Mouse (Mus musculus): ENCODE results near the gene Pnma1. TPM values are rescaled to one million over a fixed set of nuclear protein-coding genes. Genes with fewer than 3 reads are reported as not detected.

Pnma1 gene
- polyA plus RNA-seq, 1 experiment from 2014 or later: 3.0 TPM

DNA sequence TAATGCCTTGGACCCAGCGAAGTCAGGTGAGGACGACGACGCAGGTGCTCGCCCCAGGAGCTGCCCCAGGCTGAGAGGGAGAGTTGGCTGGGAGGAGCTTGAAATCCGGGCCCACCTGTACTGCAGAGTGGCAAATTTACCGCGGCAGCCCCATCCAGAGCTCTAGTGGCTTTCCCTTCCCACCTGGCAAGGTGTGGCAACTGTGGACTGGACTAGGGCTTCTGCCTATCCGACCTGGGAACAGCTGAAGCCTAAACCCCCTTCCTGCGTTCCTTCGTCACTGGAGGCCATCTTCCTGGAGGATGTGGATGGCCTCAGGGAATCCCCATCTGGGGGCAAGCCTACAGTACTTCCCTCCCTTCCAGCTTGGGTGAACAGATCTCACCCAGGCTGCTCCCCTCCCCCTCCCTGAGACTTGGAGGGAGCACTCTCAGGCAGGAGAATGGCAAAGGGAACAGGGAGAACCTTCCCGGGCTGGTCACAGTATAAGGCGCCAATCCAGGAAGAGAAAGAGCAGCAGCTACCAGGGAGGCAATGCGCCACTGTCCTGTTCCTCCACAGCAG lies 40.7 kb upstream of the Pnma1 start:
- no peak for ATAC-seq (ENCODE audit: insufficient number of reproducible peaks, low FRiP score, low TSS enrichment, low read depth)
- 0 out of 2 replicates have a peak overlapping the region, but pooled peaks have one; percentile 21 for H3K4me2 ChIP-seq (replicated peaks)
- H3K27ac ChIP-seq (replicated peaks): peak overlapping the region; percentile 81
- 0 out of 2 replicates have a peak, but pooled peaks cover 8% of the 10 kb centered on the region for H3K36me3 ChIP-seq
- H3K4me1 ChIP-seq: peaks cover 86% of the 10 kb centered on the region
- 0 out of 2 replicates have a peak overlapping the region, but pooled peaks have one; percentile 6 for H3K9ac ChIP-seq
- H3K27me3 ChIP-seq: no peaks in the 10 kb centered on the region
- H3K9me3 ChIP-seq (replicated peaks): no peaks in the 10 kb centered on the region
- 47% methylated on average over 14 of the region's 14 CpGs for WGBS
- no peak overlapping the region for H3K4me3 ChIP-seq (replicated peaks)

GRCm38 (mm10) chr12:84187752-84188601 lies 39.7 kb upstream of the Pnma1 start:
- peaks cover 86% of the 10 kb centered on the region for H3K4me1 ChIP-seq
- ATAC-seq (ENCODE audit: insufficient number of reproducible peaks, low FRiP score, low TSS enrichment, low read depth): peak; percentile 72
- H3K9ac ChIP-seq: no peak overlapping the region
- WGBS: 36% methylated on average over 15 of the region's 15 CpGs
- H3K36me3 ChIP-seq: 0 out of 2 replicates have a peak, but pooled peaks cover 8% of the 10 kb centered on the region
- no peak overlapping the region for H3K4me3 ChIP-seq (replicated peaks)
- H3K4me2 ChIP-seq (replicated peaks): peak overlapping the region; percentile 15; the same call in 1 of the 2 replicates
- H3K9me3 ChIP-seq (replicated peaks): no peaks in the 10 kb centered on the region
- peak overlapping the region; percentile 81 for H3K27ac ChIP-seq (replicated peaks)
- H3K27me3 ChIP-seq: no peaks in the 10 kb centered on the region

GRCm38 (mm10) chr12:84186950-84187349 lies 38.7 kb upstream of the Pnma1 start:
- H3K36me3 ChIP-seq: 0 out of 2 replicates have a peak, but pooled peaks cover 8% of the 10 kb centered on the region
- no peak overlapping the region for H3K9ac ChIP-seq
- H3K9me3 ChIP-seq (replicated peaks): no peaks in the 10 kb centered on the region
- H3K4me1 ChIP-seq: peaks cover 78% of the 10 kb centered on the region
- ATAC-seq (ENCODE audit: insufficient number of reproducible peaks, low FRiP score, low TSS enrichment, low read depth): 0 out of 2 replicates have a peak, but pooled peaks have one; percentile 17
- H3K4me2 ChIP-seq (replicated peaks): peak overlapping the region; percentile 15; the same call in 1 of the 2 replicates
- 51% methylated on average over 5 of the region's 5 CpGs for WGBS
- peak overlapping the region; percentile 81 for H3K27ac ChIP-seq (replicated peaks)
- no peak overlapping the region for H3K4me3 ChIP-seq (replicated peaks)
- no peaks in the 10 kb centered on the region for H3K27me3 ChIP-seq

GRCm38 (mm10) chr12:84186536-84186935 lies 38.2 kb upstream of the Pnma1 start:
- no peak overlapping the region for H3K4me2 ChIP-seq (replicated peaks)
- WGBS: 80% methylated on average over 3 of the region's 3 CpGs
- no peak overlapping the region for H3K4me3 ChIP-seq (replicated peaks)
- H3K36me3 ChIP-seq: 0 out of 2 replicates have a peak, but pooled peaks cover 8% of the 10 kb centered on the region
- H3K27ac ChIP-seq (replicated peaks): peak overlapping the region; percentile 81
- H3K27me3 ChIP-seq: no peaks in the 10 kb centered on the region
- no peak overlapping the region for H3K9ac ChIP-seq
- no peaks in the 10 kb centered on the region for H3K9me3 ChIP-seq (replicated peaks)
- H3K4me1 ChIP-seq: peaks cover 78% of the 10 kb centered on the region
- ATAC-seq (ENCODE audit: insufficient number of reproducible peaks, low FRiP score, low TSS enrichment, low read depth): no peak

- H3K27me3 ChIP-seq: no peaks in the 10 kb centered on the region
- 0 out of 2 replicates have a peak, but pooled peaks cover 8% of the 10 kb centered on the region for H3K36me3 ChIP-seq
- no peak overlapping the region for H3K4me2 ChIP-seq (replicated peaks)
- H3K4me1 ChIP-seq: peaks cover 78% of the 10 kb centered on the region
- H3K9ac ChIP-seq: no peak overlapping the region; the same call in 1 of the 2 replicates
- H3K27ac ChIP-seq (replicated peaks): peak overlapping the region; percentile 58
- no peak overlapping the region for H3K4me3 ChIP-seq (replicated peaks)
- H3K9me3 ChIP-seq (replicated peaks): no peaks in the 10 kb centered on the region
- no peak for ATAC-seq (ENCODE audit: insufficient number of reproducible peaks, low FRiP score, low TSS enrichment, low read depth)
- WGBS: 52% methylated on average over 6 of the region's 6 CpGs
Measured at GRCm38 (mm10) chr12:84185547-84185946, 37.3 kb upstream of the Pnma1 start.

- 59% methylated on average over 5 of the region's 5 CpGs for WGBS
- Histone ChIP-seq H3K27me3 (no peaks in the 10 kb centered on the region), H3K9me3 (replicated peaks) (no peaks in the 10 kb centered on the region), H3K36me3 (0 out of 2 replicates have a peak, but pooled peaks cover 8% of the 10 kb centered on the region), H3K27ac (replicated peaks) (peak overlapping the region; percentile 58), H3K4me2 (replicated peaks) (no peak overlapping the region), H3K4me3 (replicated peaks) (no peak overlapping the region), H3K4me1 (peaks cover 78% of the 10 kb centered on the region), H3K9ac (no peak overlapping the region)
- no peak for ATAC-seq (ENCODE audit: insufficient number of reproducible peaks, low FRiP score, low TSS enrichment, low read depth)
Measured at GRCm38 (mm10) chr12:84184979-84185378, 36.7 kb upstream of the Pnma1 start.

- ATAC-seq (ENCODE audit: insufficient number of reproducible peaks, low FRiP score, low TSS enrichment, low read depth): no peak
- peaks cover 75% of the 10 kb centered on the region for H3K4me1 ChIP-seq
Measured at GRCm38 (mm10) chr12:84181999-84182398, 33.7 kb upstream of the Pnma1 start.

DNA sequence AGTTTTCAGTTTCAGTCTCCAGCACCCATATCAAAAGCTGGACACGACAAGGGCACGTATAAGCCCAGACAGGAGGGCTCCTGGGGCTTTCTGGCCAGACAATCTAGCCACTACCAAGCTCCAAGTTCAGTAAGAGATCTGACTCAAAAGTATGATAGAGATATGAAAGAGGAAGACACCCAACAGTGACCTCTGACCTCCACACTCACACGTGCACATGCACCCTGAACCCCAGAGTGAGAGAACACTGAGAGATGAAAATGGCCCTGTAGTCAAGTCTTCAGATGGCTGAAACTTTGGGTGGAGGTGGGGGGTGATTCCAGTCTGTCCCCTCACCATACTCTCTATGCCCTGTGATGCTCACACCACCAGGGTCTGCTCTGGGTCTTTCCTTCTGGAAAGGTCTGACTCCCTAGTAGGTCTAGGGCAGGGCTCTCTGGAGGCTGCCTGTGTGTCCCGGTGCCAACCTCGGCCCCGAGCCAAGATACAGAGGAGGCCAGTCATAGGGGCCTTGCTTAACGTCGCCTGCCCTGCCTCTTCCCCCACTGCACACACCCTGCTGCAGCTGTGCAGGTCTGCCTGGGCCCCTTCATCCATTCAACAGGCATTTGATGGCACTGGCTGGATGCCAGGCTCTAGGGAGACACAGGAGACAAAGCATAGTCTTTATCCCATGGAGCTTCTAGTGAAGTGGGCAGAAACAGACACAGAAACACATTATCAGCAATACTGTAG lies 32.6 kb upstream of the Pnma1 start:
- 40% methylated on average over 8 of the region's 8 CpGs for WGBS
- 0 out of 2 replicates have a peak overlapping the region, but pooled peaks have one; percentile 1 for H3K4me2 ChIP-seq (replicated peaks)
- H3K27ac ChIP-seq (replicated peaks): peak overlapping the region; percentile 63

More at GRCm38 (mm10) chr12:84181999-84182398, 33.7 kb upstream of the Pnma1 start:
- H3K4me3 ChIP-seq (replicated peaks): no peak overlapping the region
- no peak overlapping the region for H3K9ac ChIP-seq
- no peaks in the 10 kb centered on the region for H3K27me3 ChIP-seq
- no peaks in the 10 kb centered on the region for H3K9me3 ChIP-seq (replicated peaks)
- WGBS: 70% methylated on average over 6 of the region's 6 CpGs
- no peak overlapping the region for H3K4me2 ChIP-seq (replicated peaks)
- peak overlapping the region; percentile 63 for H3K27ac ChIP-seq (replicated peaks)
- 0 out of 2 replicates have a peak, but pooled peaks cover 8% of the 10 kb centered on the region for H3K36me3 ChIP-seq

DNA sequence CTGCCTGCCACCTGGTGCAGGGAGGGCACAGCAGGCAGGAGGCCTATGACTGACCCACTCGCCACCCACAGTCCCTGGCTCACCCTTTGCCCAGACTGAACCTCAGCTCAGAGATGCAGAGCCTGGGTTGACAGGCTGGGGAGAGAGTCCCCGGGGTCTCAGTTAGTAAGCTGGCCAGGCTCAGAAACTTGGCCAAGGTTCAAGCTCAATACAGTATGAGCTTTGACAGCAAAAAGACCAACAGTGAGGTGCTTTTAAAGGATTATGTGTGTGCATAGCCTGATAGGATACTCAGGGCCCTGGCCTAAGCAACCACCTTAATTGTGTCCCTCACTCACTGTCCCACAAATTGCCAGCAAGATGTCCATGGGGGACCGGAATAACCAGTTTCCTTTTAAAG lies 31.8 kb upstream of the Pnma1 start:
- ATAC-seq (ENCODE audit: insufficient number of reproducible peaks, low FRiP score, low TSS enrichment, low read depth): no peak
- 58% methylated on average over 3 of the region's 3 CpGs for WGBS
- no peak overlapping the region for H3K4me2 ChIP-seq (replicated peaks)
- H3K9me3 ChIP-seq (replicated peaks): no peaks in the 10 kb centered on the region
- H3K27me3 ChIP-seq: no peaks in the 10 kb centered on the region
- H3K4me1 ChIP-seq: peaks cover 75% of the 10 kb centered on the region
- H3K9ac ChIP-seq: no peak overlapping the region
- no peak overlapping the region for H3K4me3 ChIP-seq (replicated peaks)
- no peaks in the 10 kb centered on the region for H3K36me3 ChIP-seq
- H3K27ac ChIP-seq (replicated peaks): peak overlapping the region; percentile 63; the same call in 1 of the 2 replicates

More for the DNA sequence above, 32.6 kb upstream of the Pnma1 start:
- peak; percentile 64 for ATAC-seq (ENCODE audit: insufficient number of reproducible peaks, low FRiP score, low TSS enrichment, low read depth)
- Histone ChIP-seq H3K9me3 (replicated peaks) (no peaks in the 10 kb centered on the region), H3K4me1 (peaks cover 75% of the 10 kb centered on the region), H3K27me3 (no peaks in the 10 kb centered on the region), H3K36me3 (no peaks in the 10 kb centered on the region), H3K4me3 (replicated peaks) (no peak overlapping the region), H3K9ac (no peak overlapping the region)

DNA sequence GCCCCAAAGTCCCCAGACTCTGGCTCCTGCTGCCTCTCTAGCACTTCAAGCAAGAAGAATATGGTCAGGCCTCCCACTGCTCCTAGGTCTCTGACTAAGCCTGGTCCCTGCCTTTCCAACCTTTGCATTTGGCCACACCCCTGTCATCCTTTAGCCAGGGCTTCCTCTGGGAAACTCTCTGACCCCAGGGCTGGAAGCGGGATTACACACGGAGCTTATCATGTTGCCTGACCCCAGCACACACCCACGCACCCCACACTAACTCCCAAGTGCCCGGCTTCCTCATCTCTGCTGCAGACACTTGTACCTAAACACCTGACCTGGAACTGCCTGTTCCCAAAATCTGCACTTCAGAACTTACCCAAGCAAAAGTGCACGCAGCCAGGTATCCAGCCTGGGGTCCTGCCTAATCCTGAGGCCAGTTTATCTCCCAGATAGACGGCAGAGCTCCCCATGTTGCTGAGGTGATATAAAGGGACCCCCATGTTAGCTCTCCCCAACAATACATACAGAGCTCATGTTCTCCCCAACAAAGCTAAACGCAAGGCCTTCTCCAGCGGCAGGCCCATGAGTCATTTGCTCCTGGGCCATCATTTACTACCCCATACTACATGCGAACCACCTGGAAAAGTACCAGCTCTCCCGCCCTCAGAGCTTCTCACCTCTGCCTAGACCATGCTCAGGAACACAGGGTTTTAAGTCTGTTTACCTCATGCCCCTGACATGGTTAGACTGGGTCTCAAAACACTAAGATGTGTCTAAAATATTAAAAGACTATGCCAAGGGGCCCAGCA lies 30.6 kb upstream of the Pnma1 start:
- 57% methylated on average over 10 of the region's 10 CpGs for WGBS

More for the DNA sequence above, 30.6 kb upstream of the Pnma1 start:
- no peaks in the 10 kb centered on the region for H3K9me3 ChIP-seq (replicated peaks)
- no peaks in the 10 kb centered on the region for H3K27me3 ChIP-seq
- ATAC-seq (ENCODE audit: insufficient number of reproducible peaks, low FRiP score, low TSS enrichment, low read depth): no peak
- H3K9ac ChIP-seq: no peak overlapping the region
- H3K27ac ChIP-seq (replicated peaks): 0 out of 2 replicates have a peak overlapping the region, but pooled peaks have one; percentile 9
- H3K4me2 ChIP-seq (replicated peaks): no peak overlapping the region
- H3K4me1 ChIP-seq: peaks cover 80% of the 10 kb centered on the region
- H3K36me3 ChIP-seq: peaks cover 1% of the 10 kb centered on the region
- H3K4me3 ChIP-seq (replicated peaks): no peak overlapping the region
